Mouse (Mus musculus) hindbrain, embryonic 16.5 days (tissue): ENCODE data around the gene Tm7sf3. TPM values are rescaled to one million over a fixed set of nuclear protein-coding genes. Genes with fewer than 3 reads are reported as not detected.

ENCODE experiments used
- ATAC-seq: fragments of 200-750 bp; cut with Nextera tagmentation; 2 replicates; pipeline ENCODE4 v1.8.0; 2017; ENCODE audit warnings: moderate TSS enrichment, moderate library complexity
- H3K27ac ChIP-seq: fragments of 300-500 bp; sonication (generic); 2 replicates; pipeline ENCODE4 v1.5.1; 2014; ENCODE audit warnings: low read depth, mild to moderate bottlenecking, control low read depth, low read length, moderate library complexity
- H3K27me3 ChIP-seq: fragments of 300-500 bp; sonication (generic); replicated peaks from 2 replicates; pipeline ENCODE4 v1.6.1; 2014; ENCODE audit warnings: low read length; ENCODE audit not compliant: control insufficient read depth, insufficient read depth
- H3K36me3 ChIP-seq: fragments of 300-500 bp; sonication (generic); 2 replicates; pipeline ENCODE4 v1.6.1; 2014; ENCODE audit warnings: mild to moderate bottlenecking, low read length, moderate library complexity, mixed read lengths; ENCODE audit not compliant: control insufficient read depth, insufficient read depth
- H3K4me1 ChIP-seq: fragments of 300-500 bp; sonication (generic); 2 replicates; pipeline ENCODE4 v1.6.1; 2014; ENCODE audit warnings: low read depth, low read length; ENCODE audit not compliant: control insufficient read depth, insufficient read depth
- H3K4me2 ChIP-seq: fragments of 300-500 bp; sonication (generic); 2 replicates; pipeline ENCODE4 v1.6.1; 2014; ENCODE audit warnings: mild to moderate bottlenecking, low read length, control low read depth, moderate library complexity
- H3K4me3 ChIP-seq: fragments of 300-500 bp; sonication (generic); 2 replicates; pipeline ENCODE4 v1.5.1; 2014; ENCODE audit warnings: mild to moderate bottlenecking, low read length, control low read depth, moderate library complexity
- H3K9ac ChIP-seq: fragments of 300-500 bp; sonication (generic); 2 replicates; pipeline ENCODE4 v1.6.1; 2014; ENCODE audit warnings: low read depth, mild to moderate bottlenecking, control low read depth, low read length, moderate library complexity
- H3K9me3 ChIP-seq: fragments of 300-500 bp; sonication (generic); 2 replicates; pipeline ENCODE4 v1.6.1; 2014; ENCODE audit warnings: mild to moderate bottlenecking, low read length, moderate library complexity; ENCODE audit not compliant: control insufficient read depth
- WGBS: fragments of 180-500 bp; shearing (Covaris S2); extraction: QIAGEN DNeasy Blood & Tissue Kit; methylation state at CpG from one replicate; pipeline ENCODE4 v1.1.7; 2014; 5-methylcytosine and 5-hydroxymethylcytosine counted together
- polyA plus RNA-seq: library from polyadenylated mRNA; unstranded; fragments of >200 nt; fragmentation: Nextera tagmentation; extraction: Ambion mirVana; gene quantifications from 2 replicates; pipeline ENCODE4 v1.2.1, GENCODE M21; 2015

Gene Tm7sf3
- polyA plus RNA-seq, 1 experiment from 2014 or later, result 35.5 TPM

GRCm38 (mm10) chr6:146611385-146611784 is 31.2 kb downstream of the Tm7sf3 start:
- Histone ChIP-seq H3K36me3 (peaks cover 32% of the 10 kb centered on the region), H3K9ac (no peak overlapping the region)
- ATAC-seq, result no peak

GRCm38 (mm10) chr6:146603651-146604050 is 39.0 kb downstream of the Tm7sf3 start:
- Histone ChIP-seq H3K36me3 (peaks cover 20% of the 10 kb centered on the region), H3K9ac (no peak overlapping the region), H3K27me3 (no peaks in the 10 kb centered on the region), H3K4me1 (no peaks in the 10 kb centered on the region), H3K9me3 (no peaks in the 10 kb centered on the region), H3K4me3 (no peak overlapping the region), H3K27ac (no peak overlapping the region), H3K4me2 (no peak overlapping the region)
- 83% methylated on average over 10 of the region's 10 CpGs for WGBS
- no peak for ATAC-seq

More at GRCm38 (mm10) chr6:146611385-146611784, 31.2 kb downstream of the Tm7sf3 start:
- no peaks in the 10 kb centered on the region for H3K27me3 ChIP-seq
- H3K4me2 ChIP-seq, result no peak overlapping the region
- H3K27ac ChIP-seq, result no peak overlapping the region
- no peaks in the 10 kb centered on the region for H3K4me1 ChIP-seq
- no peaks in the 10 kb centered on the region for H3K9me3 ChIP-seq
- no peak overlapping the region for H3K4me3 ChIP-seq
- 94% methylated on average over 6 of the region's 6 CpGs for WGBS

- Histone ChIP-seq H3K27ac (no peak overlapping the region), H3K27me3 (no peaks in the 10 kb centered on the region), H3K4me3 (no peak overlapping the region), H3K4me1 (no peaks in the 10 kb centered on the region), H3K9me3 (no peaks in the 10 kb centered on the region), H3K9ac (no peak overlapping the region), H3K4me2 (no peak overlapping the region), H3K36me3 (peaks cover 20% of the 10 kb centered on the region)
- no peak for ATAC-seq
- 85% methylated on average over 4 of the region's 4 CpGs for WGBS
Observed at GRCm38 (mm10) chr6:146602601-146603000, 40.0 kb downstream of the Tm7sf3 start.

GRCm38 (mm10) chr6:146585134-146585533 is 57.5 kb downstream of the Tm7sf3 start:
- Histone ChIP-seq H3K9ac (no peak overlapping the region), H3K4me3 (no peak overlapping the region), H3K4me2 (no peak overlapping the region), H3K27me3 (no peaks in the 10 kb centered on the region), H3K9me3 (no peaks in the 10 kb centered on the region), H3K4me1 (no peaks in the 10 kb centered on the region), H3K27ac (no peak overlapping the region), H3K36me3 (peaks cover 7% of the 10 kb centered on the region; the same call in 1 of the 2 replicates)
- no peak for ATAC-seq
- WGBS, result 98% methylated on average over 5 of the region's 5 CpGs

- ATAC-seq, result no peak
- 87% methylated on average over 2 of the region's 2 CpGs for WGBS
- Histone ChIP-seq H3K36me3 (peaks cover 5% of the 10 kb centered on the region; the same call in 1 of the 2 replicates), H3K27me3 (no peaks in the 10 kb centered on the region), H3K27ac (no peak overlapping the region), H3K9ac (no peak overlapping the region), H3K4me1 (peaks cover 4% of the 10 kb centered on the region; the same call in 1 of the 2 replicates), H3K4me3 (no peak overlapping the region), H3K9me3 (no peaks in the 10 kb centered on the region), H3K4me2 (no peak overlapping the region)
Observed at GRCm38 (mm10) chr6:146583366-146584046, 59.1 kb downstream of the Tm7sf3 start.

- ATAC-seq, result no peak
- Histone ChIP-seq H3K9ac (no peak overlapping the region), H3K4me1 (peaks cover 14% of the 10 kb centered on the region), H3K9me3 (no peaks in the 10 kb centered on the region), H3K27me3 (no peaks in the 10 kb centered on the region), H3K27ac (no peak overlapping the region), H3K4me3 (no peak overlapping the region), H3K4me2 (no peak overlapping the region), H3K36me3 (no peaks in the 10 kb centered on the region)
- WGBS, result 46% methylated on average over 2 of the region's 2 CpGs
Observed at GRCm38 (mm10) chr6:146580381-146580926, 62.2 kb downstream of the Tm7sf3 start.

- Histone ChIP-seq H3K9me3 (no peaks in the 10 kb centered on the region), H3K4me2 (peak overlapping the region; percentile 69), H3K4me3 (peak overlapping the region; percentile 96), H3K27ac (peak overlapping the region; percentile 99), H3K27me3 (no peaks in the 10 kb centered on the region), H3K4me1 (peaks cover 22% of the 10 kb centered on the region), H3K36me3 (no peaks in the 10 kb centered on the region), H3K9ac (peak overlapping the region; percentile 91)
- no peak for ATAC-seq
- 14% methylated on average over 7 of the region's 7 CpGs for WGBS
Observed at GRCm38 (mm10) chr6:146578586-146578985, 64.0 kb downstream of the Tm7sf3 start.

- Histone ChIP-seq H3K9ac (peak overlapping the region; percentile 91), H3K4me2 (peak overlapping the region; percentile 69), H3K4me3 (peak overlapping the region; percentile 96), H3K27me3 (no peaks in the 10 kb centered on the region), H3K36me3 (no peaks in the 10 kb centered on the region), H3K27ac (peak overlapping the region; percentile 99), H3K9me3 (no peaks in the 10 kb centered on the region), H3K4me1 (peaks cover 22% of the 10 kb centered on the region)
- ATAC-seq, result no peak
- WGBS, result under 1% methylated on average over 20 of the region's 22 CpGs
Observed at GRCm38 (mm10) chr6:146578111-146578531, 64.5 kb downstream of the Tm7sf3 start.

GRCm38 (mm10) chr6:146577310-146578109 is 65.1 kb downstream of the Tm7sf3 start, which contains the start of gene Ints13:
Gene Ints13, minus strand, starts transcription at chr6:146577835.
- no peaks in the 10 kb centered on the region for H3K27me3 ChIP-seq
- H3K4me3 ChIP-seq, result peak within 1 kb of the TSS; percentile 96
- H3K4me2 ChIP-seq, result peak within 1 kb of the TSS; percentile 74
- peak; percentile 97 for ATAC-seq
- 0% methylated on average over 76 of the region's 77 CpGs for WGBS
- peak within 1 kb of the TSS; percentile 91 for H3K9ac ChIP-seq
- H3K9me3 ChIP-seq, result no peaks in the 10 kb centered on the region
- no peaks in the 10 kb centered on the region for H3K36me3 ChIP-seq
- peaks cover 22% of the 10 kb centered on the region for H3K4me1 ChIP-seq
- peak within 1 kb of the TSS; percentile 99 for H3K27ac ChIP-seq
